Mouse (Mus musculus) thymus, postnatal 14 days (tissue): ENCODE data around the gene Dera.
"Not testable (repeated sequence)": the region's sequence is repeated elsewhere in the genome, so short reads cannot be mapped to it uniquely, and the experiment has no call there.

Experiments used
- DNase-seq: peaks from one replicate; pipeline ENCODE4 v3.0.0; 2021

Gene Dera

GRCm38 (mm10) chr6:137754056-137754856 lies at the start of gene Dera:
Dera (plus strand) TSS chr6:137754546.
- DNase-seq, result peak; percentile 94

- no peak for DNase-seq
These were observed 48.1 kb upstream of the Dera start for GRCm38 (mm10) chr6:137706209-137706608.

- DNase-seq, result not testable (repeated sequence)
These were observed 45.5 kb upstream of the Dera start for GRCm38 (mm10) chr6:137708726-137709405.

GRCm38 (mm10) chr6:137710179-137711037 lies 43.9 kb upstream of the Dera start:
- no peak for DNase-seq

GRCm38 (mm10) chr6:137712654-137713309 lies 41.6 kb upstream of the Dera start:
- DNase-seq, result no peak

- no peak for DNase-seq
These were observed 41.1 kb upstream of the Dera start for GRCm38 (mm10) chr6:137713310-137713664.

- no peak for DNase-seq
These were observed 37.5 kb upstream of the Dera start for GRCm38 (mm10) chr6:137716802-137717201.

GRCm38 (mm10) chr6:137722220-137722931 lies 32.0 kb upstream of the Dera start:
- no peak for DNase-seq

GRCm38 (mm10) chr6:137723898-137724297 lies 30.4 kb upstream of the Dera start:
- DNase-seq, result peak; percentile 12

- peak; percentile 32 for DNase-seq
These were observed 19.9 kb upstream of the Dera start for GRCm38 (mm10) chr6:137734460-137734845.

GRCm38 (mm10) chr6:137734846-137735609 lies 19.3 kb upstream of the Dera start, which contains the start of gene Strap:
Strap (plus strand) TSS chr6:137735078.
- DNase-seq, result peak; percentile 94

GRCm38 (mm10) chr6:137735671-137736238 lies 18.6 kb upstream of the Dera start:
- peak; percentile 22 for DNase-seq

- DNase-seq, result no peak
These were observed 13.4 kb upstream of the Dera start for GRCm38 (mm10) chr6:137740972-137741371.

- no peak for DNase-seq
These were observed 9.6 kb upstream of the Dera start for GRCm38 (mm10) chr6:137744700-137745099.

GRCm38 (mm10) chr6:137747174-137747928 lies 7.0 kb upstream of the Dera start:
- DNase-seq, result no peak

GRCm38 (mm10) chr6:137751551-137752274 lies 2.6 kb upstream of the Dera start:
- DNase-seq, result no peak

GRCm38 (mm10) chr6:137752275-137752655 lies 2.1 kb upstream of the Dera start:
- no peak for DNase-seq

GRCm38 (mm10) chr6:137754857-137755232 lies 499 bp downstream of the Dera start:
- DNase-seq, result no peak

- peak; percentile 32 for DNase-seq
These were observed 2.0 kb downstream of the Dera start for GRCm38 (mm10) chr6:137756310-137756709.
